Mouse (Mus musculus): Measurements from ENCODE around the gene Dbndd2. TPM values are rescaled to one million over a fixed set of nuclear protein-coding genes. Genes with fewer than 3 reads are reported as not detected.

Gene Dbndd2
- total and polyA plus RNA-seq, 2 experiments from 2014 or later: 16.9 to 22.3 TPM

DNA sequence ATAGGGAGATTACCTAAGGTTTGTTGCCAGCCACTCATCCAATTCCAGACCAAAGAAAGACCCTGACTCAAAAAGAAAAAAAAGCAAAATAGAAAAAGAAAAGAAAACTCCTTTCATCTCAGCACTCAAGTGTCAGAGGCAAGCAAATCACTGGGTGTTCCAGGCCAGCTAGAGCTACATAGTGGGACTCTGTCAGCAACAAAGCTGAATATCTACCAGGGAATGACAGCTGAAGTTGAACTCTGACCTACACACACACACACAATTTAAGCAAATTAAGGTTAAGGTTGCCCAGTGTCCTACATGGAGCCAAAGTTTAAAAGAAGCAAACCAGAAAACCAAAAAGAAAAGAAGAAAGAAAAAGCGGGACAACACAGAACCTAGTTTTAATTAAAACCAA lies 37.8 kb upstream of the Dbndd2 start:
- no peaks in the 10 kb centered on the region for H3K36me3 ChIP-seq (replicated peaks; ENCODE audit: control insufficient read depth, insufficient read depth, low read length)
- no peak overlapping the region for H3K4me3 ChIP-seq (ENCODE audit: low read depth, low read length)
- no peak overlapping the region for H3K9ac ChIP-seq (replicated peaks; ENCODE audit: low read depth, low read length)
- no peaks in the 10 kb centered on the region for H3K9me3 ChIP-seq (replicated peaks; ENCODE audit: control insufficient read depth, low read length)
- peaks cover 13% of the 10 kb centered on the region for H3K4me1 ChIP-seq (ENCODE audit: control insufficient read depth, insufficient read depth)
- WGBS: 96% methylated on average over 1 of the region's 1 CpGs
- H3K4me2 ChIP-seq (ENCODE audit: low read depth, low read length): no peak overlapping the region
- TF ChIP-seq EP300 (IDR thresholded peaks at IDR 0.05; ENCODE audit: low read depth): no peak
- no peak for TF ChIP-seq CTCF (IDR thresholded peaks at IDR 0.05; ENCODE audit: low read depth)
- ATAC-seq (ENCODE audit: insufficient read depth, low read depth) (no peak), DNase-seq (ENCODE audit: low spot score) (no peak)
- H3K27ac ChIP-seq (ENCODE audit: low read depth): no peak overlapping the region
- H3K27me3 ChIP-seq (ENCODE audit: control insufficient read depth, insufficient read depth, low read length): peaks cover 36% of the 10 kb centered on the region

DNA sequence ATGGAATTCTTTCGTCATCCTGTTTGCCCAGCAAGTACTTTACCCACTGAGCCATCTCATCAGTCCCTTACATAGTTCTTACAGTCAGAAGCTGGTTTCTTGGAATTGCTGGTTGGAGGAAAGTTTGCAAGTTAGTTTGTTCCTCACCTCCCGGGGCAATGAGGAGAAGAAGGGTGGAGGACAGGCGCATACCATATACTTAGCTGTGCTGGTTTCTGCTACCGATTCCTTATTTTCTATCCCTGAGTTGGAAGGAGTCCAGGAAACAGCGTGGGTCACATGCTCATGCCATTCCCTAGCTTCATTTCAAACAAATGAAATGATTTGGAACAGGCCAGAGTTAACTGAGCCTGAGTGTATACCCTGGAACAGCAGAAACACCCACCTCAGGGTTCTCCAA lies 37.0 kb upstream of the Dbndd2 start:
- no peak for DNase-seq (ENCODE audit: low spot score)
- no peak overlapping the region for H3K9ac ChIP-seq (replicated peaks; ENCODE audit: low read depth, low read length)
- peaks cover 34% of the 10 kb centered on the region for H3K27me3 ChIP-seq (ENCODE audit: control insufficient read depth, insufficient read depth, low read length)
- no peaks in the 10 kb centered on the region for H3K9me3 ChIP-seq (replicated peaks; ENCODE audit: control insufficient read depth, low read length)
- ATAC-seq (ENCODE audit: insufficient read depth, low read depth): no peak
- no peak overlapping the region for H3K4me3 ChIP-seq (ENCODE audit: low read depth, low read length)
- 47% methylated on average over 5 of the region's 5 CpGs for WGBS
- H3K4me2 ChIP-seq (ENCODE audit: low read depth, low read length): no peak overlapping the region
- H3K27ac ChIP-seq (ENCODE audit: low read depth): no peak overlapping the region
- TF ChIP-seq CTCF (IDR thresholded peaks at IDR 0.05; ENCODE audit: low read depth): no peak
- no peak for TF ChIP-seq EP300 (IDR thresholded peaks at IDR 0.05; ENCODE audit: low read depth)
- no peaks in the 10 kb centered on the region for H3K36me3 ChIP-seq (replicated peaks; ENCODE audit: control insufficient read depth, insufficient read depth, low read length)
- peaks cover 15% of the 10 kb centered on the region for H3K4me1 ChIP-seq (ENCODE audit: control insufficient read depth, insufficient read depth)

DNA sequence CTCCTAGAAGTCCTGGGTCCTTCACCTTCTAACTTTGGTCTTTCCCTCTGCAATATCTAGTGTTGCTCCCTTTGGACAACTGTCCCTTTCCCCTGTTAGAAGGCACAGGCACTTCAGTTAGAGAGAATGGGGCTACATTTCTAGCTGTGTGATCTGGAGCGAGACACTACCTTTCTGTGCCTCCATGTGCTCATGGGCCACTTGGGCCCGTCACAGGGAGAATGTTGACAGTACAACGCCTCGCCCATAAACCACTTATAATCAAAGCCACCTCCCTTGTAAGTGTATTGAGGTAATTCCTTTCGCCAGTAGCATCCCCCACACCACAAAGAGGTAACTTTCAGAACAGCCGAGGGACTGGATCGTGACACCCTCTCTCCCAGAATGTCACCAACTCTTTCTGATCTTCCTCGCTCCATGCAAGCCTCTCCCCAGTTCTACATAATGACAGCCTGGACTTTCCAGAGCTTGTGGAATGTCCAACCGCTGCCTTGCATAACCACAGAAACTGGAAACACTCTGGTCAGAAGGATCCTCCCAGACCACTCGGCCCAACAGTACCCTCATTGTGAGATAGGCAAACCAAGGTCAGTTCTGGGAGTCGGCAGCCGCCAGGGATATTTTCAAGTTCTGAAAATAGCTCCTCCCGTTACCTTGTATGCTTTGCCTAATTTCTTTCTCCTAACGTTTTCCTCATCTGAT lies 36.4 kb upstream of the Dbndd2 start:
- 48% methylated on average over 14 of the region's 14 CpGs for WGBS
- H3K4me1 ChIP-seq (ENCODE audit: control insufficient read depth, insufficient read depth): peaks cover 18% of the 10 kb centered on the region
- ATAC-seq (ENCODE audit: insufficient read depth, low read depth) (no peak), DNase-seq (ENCODE audit: low spot score) (no peak)
- H3K4me3 ChIP-seq (ENCODE audit: low read depth, low read length): no peak overlapping the region
- H3K27me3 ChIP-seq (ENCODE audit: control insufficient read depth, insufficient read depth, low read length): peaks cover 28% of the 10 kb centered on the region
- no peaks in the 10 kb centered on the region for H3K36me3 ChIP-seq (replicated peaks; ENCODE audit: control insufficient read depth, insufficient read depth, low read length)
- H3K4me2 ChIP-seq (ENCODE audit: low read depth, low read length): no peak overlapping the region
- TF ChIP-seq CTCF (IDR thresholded peaks at IDR 0.05; ENCODE audit: low read depth) (no peak), EP300 (IDR thresholded peaks at IDR 0.05; ENCODE audit: low read depth) (no peak)
- no peaks in the 10 kb centered on the region for H3K9me3 ChIP-seq (replicated peaks; ENCODE audit: control insufficient read depth, low read length)
- H3K9ac ChIP-seq (replicated peaks; ENCODE audit: low read depth, low read length): no peak overlapping the region
- no peak overlapping the region for H3K27ac ChIP-seq (ENCODE audit: low read depth)

DNA sequence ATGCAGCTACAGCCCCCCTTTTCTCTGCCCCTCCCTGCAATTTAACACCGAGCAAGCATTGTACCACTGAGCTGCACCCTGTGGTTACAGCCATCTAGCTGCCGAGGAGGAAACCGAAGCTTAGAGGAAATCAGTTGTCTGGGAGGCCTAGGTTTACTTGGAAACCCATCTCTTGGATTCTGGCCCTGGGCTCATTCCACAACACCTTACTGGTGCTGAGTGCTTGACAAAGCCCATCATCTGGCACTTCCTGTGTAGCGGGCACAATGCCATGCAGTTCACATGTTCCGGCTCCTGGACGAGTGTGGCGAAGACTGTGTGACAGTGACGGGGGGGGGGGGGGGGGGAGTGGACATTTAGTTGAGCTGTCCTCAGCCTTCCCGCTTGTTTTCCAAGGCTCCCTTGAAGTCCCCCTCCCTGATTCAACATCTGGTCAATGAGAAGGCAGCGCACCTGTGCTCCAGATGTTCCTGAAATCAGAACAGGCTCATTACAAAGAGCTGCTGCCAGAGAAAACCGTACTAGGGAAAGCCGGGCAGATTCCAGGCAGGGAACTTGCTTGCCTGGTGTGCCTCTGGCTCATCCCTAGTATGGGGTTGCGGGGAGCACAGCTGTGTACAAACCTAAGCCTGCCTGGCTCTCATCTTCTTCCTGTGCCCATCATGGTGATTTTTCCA lies 33.8 kb upstream of the Dbndd2 start:
- H3K27me3 ChIP-seq (ENCODE audit: control insufficient read depth, insufficient read depth, low read length): peaks cover 15% of the 10 kb centered on the region
- no peak overlapping the region for H3K4me3 ChIP-seq (ENCODE audit: low read depth, low read length)
- 0 out of 2 replicates have a peak overlapping the region, but pooled peaks have one; percentile 0 for H3K4me2 ChIP-seq (ENCODE audit: low read depth, low read length)
- no peak for DNase-seq (ENCODE audit: low spot score)
- H3K4me1 ChIP-seq (ENCODE audit: control insufficient read depth, insufficient read depth): peaks cover 43% of the 10 kb centered on the region
- H3K9ac ChIP-seq (replicated peaks; ENCODE audit: low read depth, low read length): no peak overlapping the region
- H3K27ac ChIP-seq (ENCODE audit: low read depth): peak overlapping the region; percentile 74
- ATAC-seq (ENCODE audit: insufficient read depth, low read depth): peak; percentile 64
- WGBS: 22% methylated on average over 13 of the region's 13 CpGs
- H3K36me3 ChIP-seq (replicated peaks; ENCODE audit: control insufficient read depth, insufficient read depth, low read length): no peaks in the 10 kb centered on the region
- H3K9me3 ChIP-seq (replicated peaks; ENCODE audit: control insufficient read depth, low read length): no peaks in the 10 kb centered on the region
- TF ChIP-seq EP300 (IDR thresholded peaks at IDR 0.05; ENCODE audit: low read depth) (peak; percentile 86), CTCF (IDR thresholded peaks at IDR 0.05; ENCODE audit: low read depth) (no peak)

DNA sequence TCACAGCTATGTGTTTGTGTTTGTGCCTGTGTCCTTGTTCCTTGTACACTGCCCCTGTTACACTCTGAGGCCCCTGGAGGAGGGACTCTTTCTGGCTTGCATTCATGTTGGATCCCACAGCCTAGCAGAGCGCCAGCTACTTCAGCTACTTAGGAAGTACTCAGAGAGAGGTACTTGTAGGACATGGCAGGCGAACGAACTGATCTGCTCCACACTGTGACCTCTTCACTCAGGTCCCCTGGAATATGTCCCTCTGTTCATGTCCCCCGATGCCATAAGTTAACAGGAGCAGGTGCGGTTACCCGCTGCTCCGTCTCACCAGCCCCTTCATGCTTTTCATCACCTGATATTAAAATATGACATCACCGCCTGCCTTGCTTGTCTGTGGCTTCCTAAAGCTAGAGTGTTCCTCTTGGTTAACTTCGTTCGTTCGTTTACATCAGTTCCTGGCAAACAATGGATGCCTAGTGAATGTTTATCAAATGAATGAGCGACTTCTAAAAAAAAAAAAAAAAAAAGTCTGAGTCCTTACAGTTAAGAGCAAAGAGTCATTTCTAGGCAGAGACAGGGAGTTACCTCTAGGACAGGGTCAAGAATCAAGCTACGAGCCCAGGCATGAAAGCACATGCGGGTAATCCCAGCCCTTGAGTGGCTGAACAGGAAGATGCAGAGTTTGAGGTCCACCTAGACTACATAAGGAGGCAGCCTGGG lies 32.7 kb upstream of the Dbndd2 start:
- Histone ChIP-seq H3K9me3 (replicated peaks; ENCODE audit: control insufficient read depth, low read length) (no peaks in the 10 kb centered on the region), H3K27me3 (ENCODE audit: control insufficient read depth, insufficient read depth, low read length) (peaks cover 5% of the 10 kb centered on the region; the same call in 1 of the 2 replicates), H3K4me1 (ENCODE audit: control insufficient read depth, insufficient read depth) (peaks cover 43% of the 10 kb centered on the region), H3K4me2 (ENCODE audit: low read depth, low read length) (peak overlapping the region; percentile 0; the same call in 1 of the 2 replicates), H3K27ac (ENCODE audit: low read depth) (peak overlapping the region; percentile 74), H3K4me3 (ENCODE audit: low read depth, low read length) (no peak overlapping the region), H3K9ac (replicated peaks; ENCODE audit: low read depth, low read length) (no peak overlapping the region), H3K36me3 (replicated peaks; ENCODE audit: control insufficient read depth, insufficient read depth, low read length) (no peaks in the 10 kb centered on the region)
- ATAC-seq (ENCODE audit: insufficient read depth, low read depth) (peak; percentile 79), DNase-seq (ENCODE audit: low spot score) (peak; percentile 81)
- 26% methylated on average over 14 of the region's 14 CpGs for WGBS
- TF ChIP-seq CTCF (IDR thresholded peaks at IDR 0.05; ENCODE audit: low read depth) (no peak), EP300 (IDR thresholded peaks at IDR 0.05; ENCODE audit: low read depth) (no peak)
